Mouse (Mus musculus): ENCODE measurements at regions not wholly inside any gene's neighbourhood (a gene's known extent, or its start where the extent isn't known, plus 50 kb on each side); places are given as distances from the start of the nearest gene placed in this dataset.

- TF ChIP-seq EP300 (IDR thresholded peaks at IDR 0.05; ENCODE audit: low read depth) (no peak), CTCF (IDR thresholded peaks at IDR 0.05; ENCODE audit: low read depth) (no peak)
Measured at GRCm38 (mm10) chr14:58969248-58969647, 173.4 kb downstream of the 1700129C05Rik start.
